Mouse (Mus musculus): ENCODE data around the gene Zfp846. TPM values are rescaled to one million over a fixed set of nuclear protein-coding genes. Genes with fewer than 3 reads are reported as not detected.

The Zfp846 gene
- polyA plus RNA-seq (2012; rRNA removed), result 0.81 and 1.0 TPM in 2 replicates

DNA sequence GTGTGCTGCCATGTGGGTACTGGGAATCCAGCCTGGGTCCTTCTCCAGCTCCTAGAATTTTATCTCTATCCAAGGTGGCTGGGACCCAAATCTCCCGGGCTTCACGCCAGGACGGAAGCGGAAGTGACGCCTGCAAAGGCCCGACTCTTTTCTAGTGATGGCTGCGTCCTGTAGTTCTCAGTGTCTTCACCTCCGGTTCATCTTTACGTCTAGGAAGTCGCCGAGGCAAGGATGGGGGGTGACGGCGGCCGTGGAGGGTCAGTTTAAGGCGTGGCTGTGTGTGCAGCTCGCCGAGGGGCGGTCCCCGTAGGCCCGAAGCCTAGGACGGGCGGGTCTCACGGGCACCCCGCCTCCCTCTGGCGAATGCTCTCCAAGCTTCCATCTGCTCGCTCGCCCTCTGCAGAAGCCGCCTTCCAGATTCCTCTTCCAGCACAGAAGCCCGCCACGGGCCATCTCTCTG lies at the start of gene Zfp846:
Zfp846 (plus strand) TSS at position 117 of the 460 bp plus-strand sequence.
- Histone ChIP-seq H3K36me3 (ENCODE audit: control insufficient read depth, insufficient read depth, low read length) (0 out of 2 replicates have a peak, but pooled peaks cover 2% of the 10 kb centered on the region), H3K27me3 (ENCODE audit: control insufficient read depth, insufficient read depth, low read length) (no peaks in the 10 kb centered on the region), H3K4me1 (ENCODE audit: control insufficient read depth, insufficient read depth, insufficient read length, low read length) (no peaks in the 10 kb centered on the region), H3K4me3 (ENCODE audit: low read depth, low read length) (peak within 1 kb of the TSS; percentile 76), H3K27ac (ENCODE audit: insufficient read depth, low read depth, low read length) (no peak within 1 kb of the TSS)
- TF ChIP-seq POLR2A (IDR thresholded peaks at IDR 0.05; ENCODE audit: low read depth, low read length) (0 out of 2 replicates have a peak, but pooled peaks have one; percentile 66), CTCF (IDR thresholded peaks at IDR 0.05; ENCODE audit: extremely low read depth, insufficient read length, insufficient replicate concordance, low read depth, low read length) (no peak)
- WGBS, result 1% methylated on average over 30 of the region's 30 CpGs

DNA sequence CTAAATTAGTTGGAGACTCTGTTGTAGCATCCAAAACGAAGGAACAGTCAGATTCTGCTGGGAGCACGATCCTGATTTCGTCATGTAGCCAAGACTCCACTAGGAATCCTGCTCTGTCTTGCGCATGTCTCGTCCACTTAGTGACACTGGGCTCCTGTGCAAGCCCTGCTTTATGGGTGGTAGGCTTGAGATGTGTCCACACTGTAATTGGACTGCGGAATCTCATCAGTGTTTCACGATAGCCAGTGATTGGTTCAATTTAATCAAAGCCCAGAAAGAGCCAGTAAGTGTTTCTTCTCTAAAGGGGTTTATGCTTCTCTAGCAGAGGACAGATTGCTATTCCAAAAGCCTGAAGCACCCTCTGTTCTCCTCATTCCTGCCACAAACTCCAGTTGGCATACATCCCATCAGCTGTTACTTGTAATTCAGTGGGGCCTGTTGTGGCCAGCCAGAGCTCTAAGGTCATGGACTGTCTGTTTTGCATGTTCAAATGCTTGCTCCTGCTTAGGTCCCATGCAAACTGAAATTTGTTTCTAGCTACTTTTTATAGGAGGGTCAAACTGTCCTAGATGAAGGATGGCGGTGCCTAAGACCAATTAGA lies 46.7 kb upstream of the Zfp846 start:
- 78% methylated on average over 8 of the region's 8 CpGs for WGBS
- no peak for TF ChIP-seq POLR2A (IDR thresholded peaks at IDR 0.05; ENCODE audit: low read depth, low read length)
- TF ChIP-seq CTCF (IDR thresholded peaks at IDR 0.05; ENCODE audit: extremely low read depth, insufficient read length, insufficient replicate concordance, low read depth, low read length), result no peak
- no peak overlapping the region for H3K4me3 ChIP-seq (ENCODE audit: low read depth, low read length)
- no peak overlapping the region for H3K27ac ChIP-seq (ENCODE audit: insufficient read depth, low read depth, low read length)
- no peaks in the 10 kb centered on the region for H3K4me1 ChIP-seq (ENCODE audit: control insufficient read depth, insufficient read depth, insufficient read length, low read length)
- H3K27me3 ChIP-seq (ENCODE audit: control insufficient read depth, insufficient read depth, low read length), result no peaks in the 10 kb centered on the region; the same call in 1 of the 2 replicates
- H3K36me3 ChIP-seq (ENCODE audit: control insufficient read depth, insufficient read depth, low read length), result no peaks in the 10 kb centered on the region

DNA sequence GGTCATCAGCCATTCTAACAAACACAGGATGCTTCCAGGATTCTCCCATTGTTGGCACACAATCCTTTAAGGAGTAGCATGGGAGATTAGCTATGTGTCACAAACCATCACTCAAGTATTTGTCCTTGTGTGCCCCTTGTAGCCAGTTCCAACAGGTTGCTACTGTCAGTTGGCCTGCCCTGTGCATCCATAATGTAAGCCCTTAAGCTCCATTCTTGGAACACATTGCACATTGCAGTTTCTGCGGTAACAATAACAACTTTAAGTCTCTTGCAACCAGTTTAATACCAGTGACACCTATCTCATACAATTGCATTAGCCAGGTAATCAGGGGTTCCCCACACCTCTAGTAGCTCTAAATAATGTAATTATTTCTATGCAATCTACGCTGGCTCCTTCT lies 44.5 kb upstream of the Zfp846 start:
- Histone ChIP-seq H3K4me3 (ENCODE audit: low read depth, low read length) (no peak overlapping the region), H3K27ac (ENCODE audit: insufficient read depth, low read depth, low read length) (no peak overlapping the region), H3K36me3 (ENCODE audit: control insufficient read depth, insufficient read depth, low read length) (no peaks in the 10 kb centered on the region), H3K27me3 (ENCODE audit: control insufficient read depth, insufficient read depth, low read length) (no peaks in the 10 kb centered on the region), H3K4me1 (ENCODE audit: control insufficient read depth, insufficient read depth, insufficient read length, low read length) (no peaks in the 10 kb centered on the region)
- no peak for TF ChIP-seq POLR2A (IDR thresholded peaks at IDR 0.05; ENCODE audit: low read depth, low read length)
- TF ChIP-seq CTCF (IDR thresholded peaks at IDR 0.05; ENCODE audit: extremely low read depth, insufficient read length, insufficient replicate concordance, low read depth, low read length), result no peak
- WGBS, result 85% methylated on average over 2 of the region's 2 CpGs

DNA sequence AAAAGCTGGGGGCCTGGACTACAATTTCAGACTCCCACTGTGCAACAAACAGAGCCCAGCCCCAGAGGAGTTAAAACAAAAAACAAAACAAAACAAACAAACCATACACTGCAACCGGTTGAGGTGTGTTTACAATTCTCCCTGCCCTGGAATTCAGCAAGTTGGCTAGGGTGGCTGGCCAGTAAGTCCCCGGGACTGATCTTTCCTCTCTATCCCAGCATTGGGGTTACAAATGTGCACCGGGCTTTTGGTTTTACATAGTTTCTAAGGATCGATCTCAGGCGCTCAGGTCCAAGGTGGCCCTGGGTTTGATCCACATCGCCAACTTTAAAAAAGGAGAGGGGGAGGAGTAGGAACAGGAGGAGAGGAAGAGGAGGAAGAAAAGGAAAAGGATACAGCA lies 37.6 kb upstream of the Zfp846 start:
- 41% methylated on average over 6 of the region's 6 CpGs for WGBS
- H3K27me3 ChIP-seq (ENCODE audit: control insufficient read depth, insufficient read depth, low read length), result no peaks in the 10 kb centered on the region
- H3K36me3 ChIP-seq (ENCODE audit: control insufficient read depth, insufficient read depth, low read length), result no peaks in the 10 kb centered on the region
- H3K4me1 ChIP-seq (ENCODE audit: control insufficient read depth, insufficient read depth, insufficient read length, low read length), result peaks cover 8% of the 10 kb centered on the region
- H3K27ac ChIP-seq (ENCODE audit: insufficient read depth, low read depth, low read length), result no peak overlapping the region
- no peak overlapping the region for H3K4me3 ChIP-seq (ENCODE audit: low read depth, low read length)
- no peak for TF ChIP-seq POLR2A (IDR thresholded peaks at IDR 0.05; ENCODE audit: low read depth, low read length)
- no peak for TF ChIP-seq CTCF (IDR thresholded peaks at IDR 0.05; ENCODE audit: extremely low read depth, insufficient read length, insufficient replicate concordance, low read depth, low read length)

DNA sequence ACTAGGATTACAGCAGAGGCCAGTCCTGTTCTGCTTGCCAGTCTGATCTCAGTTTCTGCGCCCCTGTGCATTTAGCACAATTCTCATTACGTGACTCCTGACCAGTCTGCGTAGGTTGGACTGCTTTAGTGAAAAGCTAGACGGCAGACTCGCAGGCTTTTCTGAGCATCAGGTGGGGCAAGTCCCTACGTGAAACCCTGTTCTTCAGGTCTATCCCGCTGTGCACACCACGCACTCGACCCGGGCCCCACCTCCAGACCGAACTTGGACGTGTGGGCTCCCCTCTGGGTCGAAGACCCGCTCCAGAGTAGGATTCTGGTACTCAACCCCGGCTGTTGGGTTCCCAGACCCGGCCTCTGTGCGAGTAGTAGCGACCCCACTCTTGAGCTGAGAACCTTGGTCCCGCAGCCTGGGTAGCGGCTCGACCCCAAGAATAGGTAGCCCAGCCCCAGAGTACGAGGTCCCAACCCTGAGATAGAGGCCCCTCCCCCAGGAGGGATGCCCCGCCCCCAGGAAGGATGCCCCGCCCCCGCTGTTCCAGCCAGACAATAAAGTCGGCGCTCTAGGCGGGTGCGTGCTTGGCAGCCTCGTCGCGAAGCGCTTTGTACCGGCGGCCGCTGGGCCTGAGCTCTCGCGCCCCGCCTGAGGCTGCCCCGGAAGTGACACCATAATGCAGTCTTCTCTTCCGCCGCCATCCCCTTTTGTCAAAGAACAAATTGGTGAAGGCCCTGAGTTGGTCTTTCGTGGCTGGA lies 36.8 kb upstream of the Zfp846 start:
- H3K4me3 ChIP-seq (ENCODE audit: low read depth, low read length), result peak overlapping the region; percentile 64
- no peaks in the 10 kb centered on the region for H3K27me3 ChIP-seq (ENCODE audit: control insufficient read depth, insufficient read depth, low read length)
- 5% methylated on average over 43 of the region's 43 CpGs for WGBS
- TF ChIP-seq CTCF (IDR thresholded peaks at IDR 0.05; ENCODE audit: extremely low read depth, insufficient read length, insufficient replicate concordance, low read depth, low read length) (no peak), POLR2A (IDR thresholded peaks at IDR 0.05; ENCODE audit: low read depth, low read length) (peak; percentile 76)
- peak overlapping the region; percentile 50 for H3K27ac ChIP-seq (ENCODE audit: insufficient read depth, low read depth, low read length)
- H3K36me3 ChIP-seq (ENCODE audit: control insufficient read depth, insufficient read depth, low read length), result no peaks in the 10 kb centered on the region
- H3K4me1 ChIP-seq (ENCODE audit: control insufficient read depth, insufficient read depth, insufficient read length, low read length), result peaks cover 8% of the 10 kb centered on the region

DNA sequence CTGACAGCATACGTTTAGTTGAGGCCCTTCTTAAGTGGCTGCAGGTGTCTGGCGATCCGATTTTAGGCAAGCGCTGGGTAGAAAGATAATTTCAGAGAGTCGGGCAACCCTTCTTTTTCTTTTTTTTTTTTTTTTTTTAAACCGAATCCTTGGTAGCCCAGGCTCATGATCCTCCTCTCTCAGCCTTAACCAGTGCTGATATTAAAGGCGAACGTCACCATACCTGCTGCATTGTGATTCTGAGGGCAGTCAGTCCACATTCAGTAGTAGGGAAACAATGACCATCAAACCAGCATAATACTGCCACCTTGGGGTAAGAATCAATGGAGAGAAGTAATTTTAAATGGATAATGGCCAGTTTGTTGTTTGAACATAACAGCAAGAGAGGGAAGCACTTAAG lies 35.9 kb upstream of the Zfp846 start:
- TF ChIP-seq POLR2A (IDR thresholded peaks at IDR 0.05; ENCODE audit: low read depth, low read length) (no peak), CTCF (IDR thresholded peaks at IDR 0.05; ENCODE audit: extremely low read depth, insufficient read length, insufficient replicate concordance, low read depth, low read length) (no peak)
- 16% methylated on average over 8 of the region's 8 CpGs for WGBS
- H3K36me3 ChIP-seq (ENCODE audit: control insufficient read depth, insufficient read depth, low read length), result no peaks in the 10 kb centered on the region
- H3K27ac ChIP-seq (ENCODE audit: insufficient read depth, low read depth, low read length), result peak overlapping the region; percentile 50; the same call in 1 of the 2 replicates
- H3K4me1 ChIP-seq (ENCODE audit: control insufficient read depth, insufficient read depth, insufficient read length, low read length), result peaks cover 8% of the 10 kb centered on the region
- H3K4me3 ChIP-seq (ENCODE audit: low read depth, low read length), result peak overlapping the region; percentile 64; the same call in 1 of the 2 replicates
- H3K27me3 ChIP-seq (ENCODE audit: control insufficient read depth, insufficient read depth, low read length), result no peaks in the 10 kb centered on the region

DNA sequence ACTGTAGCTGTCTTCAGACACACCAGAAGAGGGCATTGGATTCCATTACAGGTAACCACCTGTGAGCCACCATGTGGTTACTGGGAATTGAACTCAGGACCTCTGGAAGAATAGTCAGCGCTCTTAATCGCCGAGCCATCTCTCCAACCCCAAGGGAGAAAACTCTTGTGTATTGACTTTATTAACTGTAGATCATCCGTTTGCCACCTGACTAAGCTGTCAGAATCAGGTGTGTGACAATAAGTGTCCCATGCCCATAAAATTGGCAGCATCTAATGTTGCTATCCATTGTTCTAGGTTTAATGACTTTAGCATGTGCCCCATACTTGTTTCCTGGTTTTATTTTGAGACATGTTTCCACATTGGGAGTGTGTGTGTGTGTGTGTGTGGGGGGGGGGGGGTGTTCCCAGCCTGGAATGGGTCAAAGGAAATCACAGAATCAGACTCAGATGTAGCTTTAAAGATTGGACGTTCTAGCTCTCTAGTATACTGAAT lies 29.3 kb upstream of the Zfp846 start:
- WGBS, result 44% methylated on average over 5 of the region's 5 CpGs

More for the DNA sequence above, 29.3 kb upstream of the Zfp846 start:
- Histone ChIP-seq H3K4me3 (ENCODE audit: low read depth, low read length) (no peak overlapping the region), H3K27ac (ENCODE audit: insufficient read depth, low read depth, low read length) (no peak overlapping the region), H3K27me3 (ENCODE audit: control insufficient read depth, insufficient read depth, low read length) (no peaks in the 10 kb centered on the region), H3K36me3 (ENCODE audit: control insufficient read depth, insufficient read depth, low read length) (no peaks in the 10 kb centered on the region), H3K4me1 (ENCODE audit: control insufficient read depth, insufficient read depth, insufficient read length, low read length) (no peaks in the 10 kb centered on the region)
- TF ChIP-seq CTCF (IDR thresholded peaks at IDR 0.05; ENCODE audit: extremely low read depth, insufficient read length, insufficient replicate concordance, low read depth, low read length), result no peak
- no peak for TF ChIP-seq POLR2A (IDR thresholded peaks at IDR 0.05; ENCODE audit: low read depth, low read length)

All from small intestine, adult 2 months (tissue).